Mouse (Mus musculus) heart, postnatal 36 days (tissue): ENCODE data around the gene Uvrag. TPM values are rescaled to one million over a fixed set of nuclear protein-coding genes. Genes with fewer than 3 reads are reported as not detected.

Experiments
- DNase-seq, 2 experiments: peaks; one replicate each; pipeline ENCODE4 v3.0.0; 2021 to 2022
- intact Hi-C: fragments of 180-260 bp; cut with DNase I; formaldehyde crosslinking; loops from one replicate; pipeline ENCODE4 v1.15.1; 2025
- total RNA-seq, 2 experiments: library from RNA; stranded (reverse); gene quantifications; 2 replicates each; pipeline ENCODE4 v1.2.3; 2021

Gene Uvrag
- total RNA-seq, 2 experiments from 2014 or later: 21.6 to 28.6 TPM

DNA sequence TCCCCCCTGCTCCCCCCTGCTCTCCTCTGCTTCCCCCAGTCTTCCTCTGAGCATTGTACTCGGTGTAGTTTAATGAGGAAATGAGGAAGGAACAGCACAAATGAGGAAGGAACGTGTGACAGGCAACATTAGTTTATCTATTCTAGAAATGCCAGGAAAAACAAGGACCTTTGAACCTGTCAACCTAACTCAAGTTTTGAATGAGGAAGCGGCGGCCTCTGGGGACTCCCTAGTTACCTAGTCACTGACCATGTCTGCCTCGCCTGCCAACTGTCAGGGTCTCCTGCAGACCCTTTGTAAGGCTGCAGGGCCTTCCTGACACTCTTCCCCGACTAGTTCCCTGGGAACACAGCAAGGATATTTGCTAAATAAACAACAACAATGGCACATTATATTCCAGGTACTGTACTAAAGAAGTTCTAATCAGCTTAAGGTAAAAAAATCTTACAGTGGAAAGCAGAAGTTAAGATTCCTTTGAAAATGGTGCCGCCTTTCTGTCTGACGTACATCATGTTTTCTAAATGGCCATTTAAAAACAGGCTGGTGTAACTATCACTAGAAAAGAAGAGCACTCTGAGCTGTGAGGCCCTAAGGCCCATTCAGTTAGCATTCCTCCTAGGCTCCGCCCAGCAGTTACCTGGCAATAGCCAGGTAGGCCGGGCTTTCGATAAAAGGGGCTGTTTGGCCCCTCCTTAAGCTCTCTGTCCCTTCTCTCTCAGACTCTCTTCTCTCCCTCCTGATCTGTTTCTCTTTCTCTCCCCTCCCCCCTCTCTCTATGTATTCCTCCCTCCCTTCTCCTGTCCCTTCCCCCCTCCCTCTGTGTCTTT is 39.0 kb downstream of the Uvrag start:
- intact Hi-C loops: no loop called here
- DNase-seq: no peak

DNA sequence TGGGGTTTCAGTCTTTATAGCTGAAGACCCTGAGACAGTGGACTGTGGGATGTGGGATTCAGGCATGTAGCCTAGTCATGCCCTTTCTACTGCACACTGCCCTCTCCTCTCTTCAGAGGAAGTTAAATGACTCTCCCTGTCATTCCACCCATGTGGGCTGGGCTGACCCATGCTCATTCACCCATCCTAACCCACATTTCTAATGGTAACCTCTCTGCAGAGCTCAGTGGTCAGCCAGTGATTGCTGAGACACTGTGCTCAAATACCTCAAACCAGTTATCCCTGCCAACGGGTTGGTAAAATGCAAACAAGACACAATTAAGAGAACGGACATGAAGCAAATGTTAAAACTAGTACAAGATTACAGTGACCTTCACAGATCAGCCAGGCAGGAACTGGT is 39.9 kb downstream of the Uvrag start:
- intact Hi-C loops: no loop called here

DNA sequence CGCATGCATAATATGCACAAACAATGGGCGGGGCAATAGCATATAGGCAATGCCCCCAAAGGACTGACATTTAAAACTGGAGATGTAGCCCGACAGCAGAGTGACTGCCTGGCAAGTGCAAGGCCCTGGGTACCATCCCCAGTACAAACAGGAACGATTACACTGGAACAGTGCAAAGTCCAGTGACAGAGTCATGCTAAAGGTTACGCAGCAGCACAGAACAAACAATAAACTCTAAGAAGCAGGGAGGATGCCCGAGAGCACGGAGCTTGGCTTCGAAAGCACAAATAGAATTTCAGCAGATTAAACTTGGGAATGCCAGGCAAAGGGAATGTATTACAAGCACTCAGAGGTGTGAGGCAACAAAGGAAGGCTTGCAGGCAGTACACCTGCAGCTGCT is 40.4 kb downstream of the Uvrag start:
- intact Hi-C loops: no loop called here
- DNase-seq: no peak

More for the DNA sequence above, 39.9 kb downstream of the Uvrag start:
- no peak for DNase-seq

DNA sequence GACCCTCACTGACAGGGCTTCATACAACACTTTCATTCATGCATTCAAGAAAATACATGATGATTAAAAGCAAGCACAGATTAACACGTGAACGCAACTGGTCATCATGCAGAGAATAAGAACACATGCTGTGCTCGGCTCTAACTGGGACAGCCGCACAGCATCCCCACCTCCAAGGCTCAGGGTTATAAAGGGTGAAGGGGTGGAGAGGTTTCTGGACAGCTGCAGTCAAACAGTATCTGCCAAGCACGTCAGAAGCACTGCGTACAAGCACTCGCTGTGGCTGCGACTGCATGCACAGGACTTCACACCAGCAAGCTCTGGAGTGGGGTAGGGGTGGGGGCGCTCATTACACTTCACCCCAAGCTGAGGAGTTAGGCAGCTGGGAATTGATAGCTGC is 40.9 kb downstream of the Uvrag start:
- DNase-seq: no peak
- intact Hi-C loops: no loop called here

DNA sequence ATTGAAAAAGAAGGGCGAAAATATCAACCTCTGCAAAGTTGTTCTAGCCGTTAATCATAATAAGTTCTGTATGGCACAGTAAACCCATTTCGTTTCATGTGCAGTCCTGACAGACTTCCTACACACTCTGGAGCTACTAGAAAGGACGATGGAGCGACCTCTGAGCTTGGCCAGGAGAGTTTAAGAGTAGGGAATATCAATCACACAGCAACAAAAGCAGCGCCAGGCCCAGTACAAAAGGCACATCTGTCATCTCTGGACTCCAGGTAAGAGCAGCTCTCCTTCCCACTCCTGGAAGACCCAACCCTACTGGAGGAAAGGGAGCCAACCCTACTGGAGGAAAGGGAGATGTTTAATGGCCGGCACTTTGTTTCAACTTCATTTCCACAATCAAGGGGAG is 43.2 kb downstream of the Uvrag start:
- no peak for DNase-seq
- intact Hi-C loops: no loop called here

DNA sequence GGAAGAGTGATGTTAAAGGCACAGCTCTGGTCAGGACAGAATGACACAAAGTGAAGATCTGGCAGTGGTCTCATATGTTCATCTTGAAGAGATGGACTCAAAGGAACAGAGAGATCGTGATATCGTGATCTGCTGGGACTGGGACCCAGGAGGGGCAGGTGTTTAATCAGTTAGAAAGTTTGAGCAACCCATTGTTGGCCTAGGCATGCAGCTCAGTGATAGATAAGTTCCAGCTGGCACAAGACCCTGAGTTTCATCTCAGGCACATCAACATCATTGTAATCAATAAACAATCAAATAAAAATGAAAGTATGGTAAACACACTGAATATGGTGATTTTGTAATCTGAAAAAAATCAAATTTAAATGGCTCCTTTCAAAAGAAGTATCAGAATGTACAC is 43.8 kb downstream of the Uvrag start:
- DNase-seq: no peak
- intact Hi-C loops: no loop called here

DNA sequence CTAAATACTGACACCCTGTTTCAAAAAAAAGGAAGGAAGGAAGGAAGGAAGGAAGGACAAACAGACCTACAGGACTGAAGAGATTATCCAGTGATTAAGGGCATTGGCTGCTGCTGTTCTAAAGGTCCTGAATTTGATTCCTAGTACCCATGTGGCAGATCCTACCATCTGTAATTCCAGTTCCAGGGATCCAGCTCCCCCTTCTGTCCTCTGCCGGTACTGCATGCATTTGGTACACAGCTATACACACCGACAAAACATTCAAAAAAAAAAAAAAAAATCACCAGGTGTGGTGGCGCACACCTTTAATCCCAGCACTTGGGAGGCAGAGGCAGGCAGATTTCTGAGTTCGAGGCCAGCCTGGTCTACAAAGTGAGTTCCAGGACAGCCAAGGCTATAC is 45.8 kb downstream of the Uvrag start:
- intact Hi-C loops: no loop called here
- DNase-seq: peak; percentile 38 to 66

DNA sequence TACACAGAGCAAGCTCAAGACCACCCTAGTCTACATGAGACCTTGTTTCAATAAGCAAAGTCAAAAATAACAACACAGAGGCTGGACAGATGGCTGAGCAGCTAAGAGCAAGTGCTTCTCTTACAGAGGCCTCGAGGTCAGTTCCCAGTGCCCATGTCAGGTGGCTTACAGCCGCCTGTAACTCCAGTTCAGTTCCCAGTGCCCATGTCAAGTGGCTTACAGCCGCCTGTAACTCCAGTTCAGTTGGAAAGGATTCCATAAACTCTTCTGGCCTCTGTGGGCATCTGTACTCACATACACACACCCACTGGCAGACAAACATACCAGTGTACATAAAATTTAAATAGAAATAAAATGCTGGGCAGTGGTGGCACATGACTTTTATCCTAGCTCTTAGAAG is 46.6 kb downstream of the Uvrag start:
- intact Hi-C loops: no loop called here
- DNase-seq: no peak

DNA sequence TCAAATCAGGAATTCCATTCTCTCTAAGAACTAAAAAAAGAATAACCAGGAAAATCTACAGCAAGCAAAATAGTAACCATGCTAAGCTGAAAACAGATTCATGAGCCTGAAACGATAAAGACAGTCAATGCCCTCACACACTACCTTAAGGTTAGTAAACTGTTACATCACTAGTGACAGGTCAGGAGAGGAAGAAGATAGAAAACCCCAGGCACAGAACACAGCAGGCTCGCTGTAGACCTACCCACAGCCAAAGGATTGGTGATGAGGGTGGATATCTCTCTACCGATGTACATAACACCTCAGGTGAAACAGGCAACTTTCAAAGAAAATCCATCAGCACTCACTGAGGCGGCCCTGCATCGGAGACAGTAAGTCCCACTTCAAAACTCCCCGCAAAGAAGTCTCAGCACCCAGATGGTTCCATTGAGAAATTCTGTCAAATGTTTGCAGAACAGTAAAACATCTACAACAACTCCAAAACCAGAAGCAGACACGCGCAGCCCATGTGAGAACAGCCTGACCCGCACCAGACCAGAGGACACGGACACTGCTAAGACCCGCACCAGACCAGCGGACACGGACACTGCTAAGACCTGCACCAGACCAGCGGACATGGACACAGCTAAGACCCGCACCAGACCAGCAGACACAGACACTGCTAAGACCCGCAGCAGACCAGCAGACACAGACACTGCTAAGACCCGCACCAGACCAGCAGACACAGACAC is 48.9 kb downstream of the Uvrag start:
- intact Hi-C loops: no loop called here
- DNase-seq: no peak

DNA sequence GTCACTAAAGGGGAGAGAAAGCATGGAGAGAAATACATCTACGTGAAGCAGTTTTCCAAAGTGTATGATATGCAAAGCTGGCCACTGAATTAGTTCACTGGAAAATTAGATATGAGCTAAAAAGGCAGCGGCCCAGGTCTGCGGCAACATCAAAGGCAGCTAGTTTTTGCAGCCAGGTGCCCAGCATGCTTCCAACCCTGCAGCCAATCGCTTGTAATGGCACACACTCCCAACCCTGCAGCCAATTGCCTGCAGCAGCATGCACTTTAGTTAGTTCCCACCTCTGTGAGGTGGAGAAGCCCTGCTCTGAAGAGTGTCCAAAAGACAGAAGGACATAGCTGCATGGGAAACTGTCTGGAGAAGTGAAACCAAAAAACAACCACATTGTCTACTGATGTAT is 51.2 kb downstream of the Uvrag start:
- no peak for DNase-seq
- intact Hi-C loops: no loop called here

DNA sequence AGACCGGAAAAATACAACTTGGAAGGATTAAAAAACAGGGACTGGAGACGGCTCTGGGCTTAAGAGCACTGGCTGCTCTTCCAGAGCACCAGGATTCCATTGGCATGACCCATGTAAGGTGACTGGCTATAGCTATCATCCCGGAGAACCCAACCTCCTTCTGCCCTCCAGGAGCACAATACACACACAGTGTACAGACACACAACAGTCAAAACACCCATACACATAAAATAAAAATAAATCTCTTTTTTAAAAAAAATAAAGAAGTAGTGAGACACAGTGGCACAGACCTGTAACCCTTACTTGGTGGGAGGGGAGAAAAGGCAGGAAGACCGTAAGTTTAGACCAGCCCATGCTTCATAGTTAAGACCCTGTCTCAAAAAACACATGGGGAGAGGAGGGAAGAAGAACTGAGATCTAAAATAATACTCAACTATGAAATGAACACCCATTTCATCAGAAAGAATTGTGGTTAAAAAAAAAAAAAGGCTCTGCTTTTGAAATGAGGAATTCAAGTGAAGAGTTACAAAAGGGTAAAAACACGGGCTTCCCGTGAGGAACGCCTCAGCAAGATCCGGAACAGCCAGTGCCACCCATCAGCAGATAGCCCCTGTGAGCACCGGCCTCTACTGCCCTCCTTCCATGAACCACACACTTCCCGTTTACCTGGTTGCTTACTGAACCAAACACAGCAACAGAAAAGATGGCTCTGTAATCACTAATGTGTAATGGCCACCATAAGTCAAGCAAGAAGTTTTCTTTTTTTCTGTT is 52.2 kb downstream of the Uvrag start:
- intact Hi-C loops: no loop called here
- DNase-seq: no peak

DNA sequence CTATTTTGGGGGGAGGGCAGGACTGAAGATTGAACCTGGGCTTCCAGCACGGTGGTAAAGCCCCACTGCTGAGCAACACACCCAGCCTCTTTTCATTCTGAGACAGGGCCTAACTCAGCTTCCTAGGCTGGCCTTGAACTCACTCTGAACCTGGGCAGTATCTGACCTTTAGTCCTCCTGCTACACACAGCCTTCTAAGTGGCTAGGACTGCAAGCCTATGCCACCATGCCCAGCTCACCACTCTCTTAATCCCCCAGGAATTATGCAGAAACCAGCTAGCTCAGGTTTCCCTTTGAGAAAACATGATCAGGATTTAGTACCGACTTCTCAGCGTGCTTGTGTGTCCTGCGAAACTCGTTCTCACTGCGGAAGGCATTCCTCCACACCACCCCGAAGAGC is 53.4 kb downstream of the Uvrag start:
- no peak for DNase-seq
- intact Hi-C loops: no loop called here

DNA sequence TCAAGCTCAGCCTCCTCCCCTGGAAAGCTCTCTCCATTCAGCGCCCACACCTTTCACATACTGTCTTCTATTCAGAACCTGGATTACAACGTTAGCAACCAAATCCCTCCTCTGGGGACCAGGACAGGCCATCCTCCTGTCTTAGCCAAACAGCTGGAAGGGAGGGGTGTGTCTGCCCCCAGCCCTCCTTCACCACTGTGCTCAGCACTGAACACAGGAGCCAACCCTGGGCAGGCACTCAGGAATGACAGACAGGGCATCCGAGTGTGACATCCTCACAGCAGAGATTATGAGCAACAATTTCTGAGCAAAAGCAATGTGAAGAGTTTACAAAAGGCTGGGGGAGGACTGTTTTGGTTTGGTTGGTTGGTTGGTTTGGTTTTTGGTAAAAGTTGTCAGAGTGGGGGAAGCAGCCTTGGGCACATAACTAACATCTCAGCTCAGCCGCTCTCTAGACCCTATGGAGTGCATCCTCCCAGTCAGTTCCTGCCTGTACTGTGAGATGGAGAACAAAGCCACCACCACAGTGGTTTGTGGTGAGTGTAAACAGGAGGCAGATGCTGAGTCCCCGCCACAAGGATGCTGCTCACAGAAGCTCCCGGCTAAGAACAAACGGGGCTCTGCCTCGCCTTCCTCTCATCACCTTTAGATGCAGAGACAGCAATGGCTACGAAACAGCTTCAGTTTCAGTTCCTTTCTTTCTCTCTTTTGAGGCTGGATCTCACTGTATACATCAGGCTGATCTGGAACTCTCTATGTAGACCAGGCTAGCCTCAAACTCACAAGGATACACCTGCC is 54.1 kb downstream of the Uvrag start:
- no peak for DNase-seq
- intact Hi-C loops: no loop called here

DNA sequence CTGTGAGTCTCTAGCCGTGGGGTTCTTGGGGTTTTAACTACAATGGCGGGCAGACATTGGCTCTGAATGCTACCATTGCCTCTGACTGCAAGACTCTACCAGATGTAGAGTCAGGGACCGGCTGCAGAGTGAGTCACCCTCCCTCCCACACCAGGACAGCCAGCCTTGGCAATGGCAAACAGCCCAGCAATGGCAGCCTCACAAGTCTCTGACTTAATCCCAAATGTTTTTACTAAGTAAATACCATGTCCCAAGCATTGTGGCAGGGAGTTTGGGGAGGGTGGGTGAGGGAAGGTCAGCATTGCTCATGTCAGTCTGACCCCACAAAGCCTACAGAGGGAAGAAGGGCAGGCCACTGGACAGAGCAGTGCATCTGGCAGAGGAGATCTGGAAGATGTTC is 55.7 kb downstream of the Uvrag start:
- intact Hi-C loops: no loop called here
- DNase-seq: peak; percentile 49 to 55

DNA sequence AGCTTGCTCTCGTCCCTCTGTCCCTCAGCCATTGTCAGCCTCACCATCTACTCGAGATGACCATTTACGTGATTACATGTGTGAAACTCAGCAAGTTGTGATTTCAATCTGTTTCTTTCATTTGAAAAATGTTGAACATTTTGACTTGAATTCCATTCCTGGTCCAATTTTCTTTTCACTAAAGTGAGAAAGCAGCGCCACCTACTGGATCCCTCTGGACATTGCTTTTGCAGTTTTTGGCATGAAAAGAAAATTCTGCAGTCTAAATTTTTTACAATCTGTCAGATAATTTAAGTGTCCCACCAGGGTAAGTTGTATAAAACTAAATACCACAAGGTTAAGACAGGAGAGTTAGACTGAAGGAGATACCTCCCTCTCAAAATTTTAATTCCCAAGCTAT is 61.4 kb downstream of the Uvrag start:
- DNase-seq: peak; percentile 68 to 73
- intact Hi-C loops: loop anchor here (1.0 to 5.0 kb wide), 3 partner anchors 117 to 337 kb away; no protein-coding TSS in a partner anchor

DNA sequence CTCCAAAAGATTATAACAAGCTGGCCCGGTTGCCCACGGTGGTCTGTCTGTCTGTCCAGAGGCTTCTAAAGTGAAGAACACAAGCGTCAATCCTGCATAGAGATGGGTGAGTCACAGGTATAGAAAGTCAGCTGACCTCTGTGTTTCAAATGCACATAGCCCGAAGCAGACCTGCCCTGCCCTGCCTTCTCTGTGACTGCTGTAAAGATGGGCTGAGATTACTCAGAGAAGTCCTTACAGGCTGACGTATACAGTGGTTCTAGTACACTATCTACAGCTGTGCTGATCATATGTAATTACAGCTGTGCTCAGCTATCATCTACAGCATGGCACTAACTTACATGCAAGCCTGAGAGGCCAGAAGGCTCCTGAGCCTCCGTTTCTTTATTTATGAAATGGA is 62.1 kb downstream of the Uvrag start:
- intact Hi-C loops: loop anchor here (1.0 to 5.0 kb wide), 3 partner anchors 116 to 337 kb away; no protein-coding TSS in a partner anchor
- no peak for DNase-seq

DNA sequence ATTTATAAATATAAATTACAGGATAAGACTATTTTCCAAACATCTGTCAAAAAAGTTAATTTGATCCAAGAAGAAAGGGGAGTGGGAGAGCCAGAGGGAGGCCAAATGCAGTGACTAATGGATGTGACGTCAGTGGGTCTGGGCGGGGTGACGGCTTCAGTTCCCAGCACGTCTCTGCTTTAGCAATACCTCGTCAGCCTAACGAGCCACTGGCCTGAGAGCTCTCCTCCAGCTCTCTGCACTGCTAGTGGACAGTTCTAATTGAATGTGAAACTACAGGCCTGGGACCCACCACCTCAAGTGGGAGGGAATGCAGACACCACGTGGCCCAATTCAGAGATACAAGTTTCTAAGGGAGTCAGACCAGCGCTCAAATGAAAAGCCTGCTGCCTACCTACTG is 63.7 kb downstream of the Uvrag start:
- intact Hi-C loops: loop anchor here (5.0 kb wide), 1 partner anchor 335 kb away; no protein-coding TSS in a partner anchor
- peak in 1 of 2 experiments; percentile 24 for DNase-seq

DNA sequence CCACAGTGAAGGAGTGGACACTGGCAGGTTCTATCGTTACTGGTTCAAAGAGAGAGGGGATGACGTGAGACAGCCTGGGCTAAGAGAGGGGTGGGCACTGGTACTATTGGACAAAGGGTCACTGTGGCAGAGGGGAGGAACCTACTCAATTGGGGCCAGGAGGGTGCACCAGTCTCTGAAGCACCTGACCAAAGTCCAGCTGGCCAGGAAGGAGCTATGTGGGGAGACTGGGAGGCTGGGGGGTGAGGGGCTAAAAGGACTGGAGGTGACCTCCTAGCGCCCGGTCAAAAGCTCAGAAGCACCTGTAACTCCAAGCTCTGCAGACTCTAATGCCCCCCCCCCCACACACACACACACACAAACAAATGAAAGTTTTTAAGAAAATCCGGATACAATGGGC is 65.8 kb downstream of the Uvrag start:
- no peak for DNase-seq
- intact Hi-C loops: loop anchor here (5.0 kb wide), 1 partner anchor 333 kb away; no protein-coding TSS in a partner anchor

DNA sequence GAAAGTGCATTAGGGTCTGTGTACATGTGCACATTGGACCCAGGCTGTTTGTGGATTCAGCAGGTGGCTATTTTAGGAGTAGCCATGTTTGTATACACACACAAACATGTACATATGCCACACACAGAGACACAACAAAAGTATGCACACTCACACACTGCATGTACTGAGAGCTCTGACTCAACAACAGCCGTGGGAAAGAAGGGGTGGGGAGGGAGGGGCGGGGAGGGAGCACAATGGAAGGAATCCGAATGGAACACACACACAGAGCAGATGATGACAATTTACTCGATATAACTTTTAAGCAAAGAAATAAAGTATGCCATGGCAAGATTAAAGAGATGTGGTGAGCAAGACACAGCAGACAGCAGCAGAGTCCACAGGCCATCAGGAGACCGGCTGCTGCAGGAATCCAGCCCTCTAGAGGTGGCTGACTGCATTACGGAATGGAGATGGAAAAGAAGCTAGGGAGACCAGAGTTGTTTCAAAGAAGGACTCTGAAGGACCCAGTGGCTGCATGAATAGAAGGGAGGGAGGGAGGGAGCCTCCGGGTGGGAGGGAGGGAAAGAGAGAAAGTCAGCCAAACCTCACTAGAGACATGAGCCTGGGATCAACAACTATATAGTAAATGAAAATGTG is 67.1 kb downstream of the Uvrag start:
- intact Hi-C loops: no loop called here
- DNase-seq: peak in 1 of 2 experiments; percentile 34

DNA sequence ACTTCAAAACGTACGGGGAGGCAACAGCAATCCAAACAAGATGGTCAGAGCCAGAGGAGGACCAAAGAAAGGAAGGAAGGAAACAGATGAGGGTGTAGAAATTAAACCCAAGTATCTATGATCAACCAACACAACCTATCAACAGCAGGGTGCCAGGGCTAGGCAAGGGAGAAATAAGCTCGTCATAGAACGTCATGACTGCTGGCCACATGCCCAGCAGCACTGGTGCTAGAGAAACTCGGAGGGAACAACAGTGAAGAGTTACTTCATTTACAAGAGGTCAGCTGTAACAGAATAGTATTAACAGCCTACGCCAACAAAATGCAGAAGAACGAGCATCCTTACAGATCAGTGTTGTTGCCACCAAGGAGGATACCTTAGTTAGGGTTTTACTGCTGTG is 73.2 kb downstream of the Uvrag start:
- intact Hi-C loops: no loop called here
- peak in 1 of 2 experiments; percentile 28 for DNase-seq
